Mouse (Mus musculus) bone marrow, adult 2 months (tissue): ENCODE data around the gene Ghitm.

Source experiments
- CTCF ChIP-seq: fragments of 200-500 bp; IDR thresholded peaks from 2 replicates; pipeline ENCODE4 v1.5.1; 2011; ENCODE audit warnings: low read length, control low read depth; ENCODE audit not compliant: control insufficient read depth, insufficient read depth
- POLR2A ChIP-seq: fragments of 200-500 bp; IDR thresholded peaks from 2 replicates; pipeline ENCODE4 v1.6.1; 2011; ENCODE audit warnings: low read depth, mild to moderate bottlenecking, control low read depth, low read length, borderline replicate concordance; ENCODE audit not compliant: control insufficient read depth

DNA sequence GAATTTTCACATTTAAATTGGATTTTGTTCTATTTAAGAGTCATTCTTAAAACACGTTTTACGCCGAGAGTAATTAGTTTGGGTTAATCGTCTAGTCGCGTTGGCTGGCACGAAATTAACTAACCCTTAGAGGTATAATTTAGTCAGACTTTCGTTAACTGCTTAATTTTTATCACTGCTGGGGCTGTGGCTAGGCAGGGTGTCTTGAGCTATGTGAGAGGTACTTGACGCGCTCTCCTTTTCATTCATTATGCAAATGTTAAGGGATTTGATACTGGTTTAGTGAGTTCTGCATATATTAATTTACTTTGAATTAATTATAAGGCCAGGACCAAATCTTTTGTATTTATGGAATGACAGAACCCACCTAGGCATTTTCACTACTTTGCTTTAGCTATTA is 599 bp upstream of the Ghitm start:
- TF ChIP-seq CTCF (no peak), POLR2A (no peak)
